Mouse (Mus musculus) heart, postnatal 0 days (tissue): Measurements from ENCODE around the gene Hspbap1. TPM values are rescaled to one million over a fixed set of nuclear protein-coding genes. Genes with fewer than 3 reads are reported as not detected.

Source experiments
- ATAC-seq: fragments of 200-750 bp; cut with Nextera tagmentation; 2 replicates; pipeline ENCODE4 v1.8.0; 2017; ENCODE audit warnings: low read depth, moderate number of reproducible peaks, moderate library complexity; ENCODE audit not compliant: insufficient read depth
- DNase-seq: peaks from one replicate; pipeline ENCODE4 v3.0.0-alpha.2; 2016; ENCODE audit warnings: low spot score
- H3K27ac ChIP-seq: fragments of 300-500 bp; sonication (generic); 2 replicates; pipeline ENCODE4 v1.5.1; 2014; ENCODE audit warnings: low read depth, mild to moderate bottlenecking
- H3K27me3 ChIP-seq: fragments of 300-500 bp; sonication (generic); 2 replicates; pipeline ENCODE4 v1.6.1; 2014; ENCODE audit warnings: low read length, mixed read lengths; ENCODE audit not compliant: control insufficient read depth, insufficient read depth
- H3K36me3 ChIP-seq: fragments of 300-500 bp; sonication (generic); replicated peaks from 2 replicates; pipeline ENCODE4 v1.6.1; 2014; ENCODE audit warnings: low read length, mixed read lengths; ENCODE audit not compliant: control insufficient read depth, insufficient read depth
- H3K4me1 ChIP-seq: fragments of 300-500 bp; sonication (generic); 2 replicates; pipeline ENCODE4 v1.6.1; 2014; ENCODE audit warnings: antibody characterized with exemption; ENCODE audit not compliant: control insufficient read depth, insufficient read depth
- H3K4me2 ChIP-seq: fragments of 300-500 bp; sonication (generic); 2 replicates; pipeline ENCODE4 v1.6.1; 2014; ENCODE audit warnings: low read depth, mild to moderate bottlenecking, low read length, moderate library complexity
- H3K4me3 ChIP-seq: fragments of 300-500 bp; sonication (generic); 2 replicates; pipeline ENCODE4 v1.5.1; 2014; ENCODE audit warnings: low read depth, low read length
- H3K9ac ChIP-seq: fragments of 300-500 bp; sonication (generic); replicated peaks from 2 replicates; pipeline ENCODE4 v1.6.1; 2014; ENCODE audit warnings: low read depth, low read length, mixed read lengths
- H3K9me3 ChIP-seq: fragments of 300-500 bp; sonication (generic); replicated peaks from 2 replicates; pipeline ENCODE4 v1.6.1; 2016; ENCODE audit warnings: low read length; ENCODE audit not compliant: control insufficient read depth
- CTCF ChIP-seq: IDR thresholded peaks from 2 replicates; pipeline ENCODE4 v1.5.1; 2016; ENCODE audit warnings: antibody characterized with exemption, control low read depth, low read depth
- EP300 ChIP-seq: IDR thresholded peaks from 2 replicates; pipeline ENCODE4 v1.6.1; 2016; ENCODE audit warnings: antibody characterized with exemption, low read depth
- WGBS: fragments of 180-500 bp; shearing (Covaris S2); extraction: QIAGEN DNeasy Blood & Tissue Kit; methylation state at CpG from one replicate; pipeline ENCODE4 v1.1.7; 2014; 5-methylcytosine and 5-hydroxymethylcytosine counted together
- polyA plus RNA-seq: library from polyadenylated mRNA; unstranded; fragments of >200 nt; fragmentation: Nextera tagmentation; extraction: Ambion mirVana; gene quantifications from 2 replicates; pipeline ENCODE4 v1.2.1, GENCODE M21; 2015
- total RNA-seq: library from RNA; depleted of rRNA; stranded (reverse); fragments of >200 nt; gene quantifications from 2 replicates; pipeline ENCODE4 v1.2.3, GENCODE M21; 2014; ENCODE audit warnings: low replicate concordance

The Hspbap1 gene
- total and polyA plus RNA-seq, 2 experiments from 2014 or later: 5.0 to 5.5 TPM

DNA sequence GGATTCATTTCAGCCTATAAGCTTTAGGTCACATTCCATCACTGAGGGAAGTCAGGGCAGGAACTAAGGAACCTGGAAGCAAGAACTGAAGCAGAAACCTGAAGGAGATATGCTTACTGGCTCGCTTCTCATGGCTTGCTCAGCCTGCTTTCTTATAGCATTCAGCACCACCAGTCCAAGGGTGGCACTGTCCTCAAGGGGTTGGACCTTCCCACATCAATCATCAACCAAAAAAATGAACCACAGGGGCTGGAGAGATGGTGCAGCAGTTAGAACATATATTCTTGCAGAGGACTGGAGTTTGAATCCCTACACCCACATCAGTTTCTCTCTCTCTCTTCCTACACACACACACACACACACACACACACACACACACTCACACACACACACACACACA, 5.2 kb upstream of the Hspbap1 start:
- ATAC-seq: no peak
- Histone ChIP-seq H3K4me1 (peaks cover 17% of the 10 kb centered on the region), H3K9me3 (no peaks in the 10 kb centered on the region), H3K36me3 (no peaks in the 10 kb centered on the region), H3K9ac (no peak overlapping the region), H3K4me3 (no peak overlapping the region), H3K27me3 (no peaks in the 10 kb centered on the region), H3K27ac (no peak overlapping the region), H3K4me2 (no peak overlapping the region)
- 71% methylated on average over 1 of the region's 1 CpGs for WGBS
- no peak for DNase-seq
- TF ChIP-seq EP300 (no peak), CTCF (no peak)

DNA sequence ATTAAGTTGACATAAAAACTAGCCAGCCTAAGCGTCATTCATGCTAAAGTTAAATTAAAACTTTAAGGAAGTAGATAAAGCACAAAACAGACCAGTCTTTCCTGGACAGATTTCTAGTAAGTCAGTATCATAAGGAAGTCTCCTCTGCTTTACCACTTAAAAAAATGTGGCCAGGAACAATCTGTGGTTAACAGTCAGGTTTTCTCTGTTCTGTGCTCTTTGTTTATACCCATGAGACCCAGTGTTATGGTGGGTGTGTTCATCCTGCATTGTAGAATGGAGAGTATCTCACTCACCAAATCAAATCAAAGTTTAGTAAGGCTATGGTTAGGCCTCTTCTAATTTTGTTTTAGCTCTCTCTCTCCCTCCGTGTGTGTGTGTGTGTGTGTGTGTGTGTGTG, 4.7 kb upstream of the Hspbap1 start:
- 57% methylated on average over 2 of the region's 2 CpGs for WGBS

DNA sequence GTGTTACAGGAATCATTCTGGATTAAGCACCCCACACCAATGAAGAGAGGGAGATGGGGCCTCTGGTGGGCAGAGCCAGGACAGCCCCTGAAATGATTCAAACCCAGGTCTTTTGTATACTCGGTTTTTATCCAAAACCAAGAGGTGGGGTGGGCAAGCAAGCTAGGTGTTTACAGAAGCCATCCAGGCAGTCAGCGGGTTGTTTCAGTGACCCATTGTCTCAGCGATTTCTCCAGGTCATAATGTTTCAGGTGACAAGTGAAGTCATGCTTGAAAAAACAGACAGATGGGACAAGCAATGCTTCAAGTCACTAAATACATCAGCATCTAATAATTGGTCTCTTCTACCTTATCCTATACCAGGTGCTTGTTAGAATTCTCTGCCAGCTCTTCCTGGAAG, 3.8 kb upstream of the Hspbap1 start:
- Histone ChIP-seq H3K27ac (no peak overlapping the region), H3K27me3 (no peaks in the 10 kb centered on the region), H3K4me3 (no peak overlapping the region), H3K4me1 (peaks cover 26% of the 10 kb centered on the region), H3K4me2 (no peak overlapping the region), H3K9me3 (no peaks in the 10 kb centered on the region), H3K9ac (no peak overlapping the region), H3K36me3 (no peaks in the 10 kb centered on the region)
- DNase-seq (no peak), ATAC-seq (no peak)
- 85% methylated on average over 3 of the region's 3 CpGs for WGBS
- TF ChIP-seq EP300 (no peak), CTCF (no peak)

More for the DNA sequence above, 4.7 kb upstream of the Hspbap1 start:
- H3K4me3 ChIP-seq: no peak overlapping the region
- H3K27ac ChIP-seq: no peak overlapping the region
- no peak overlapping the region for H3K9ac ChIP-seq
- H3K36me3 ChIP-seq: no peaks in the 10 kb centered on the region
- H3K27me3 ChIP-seq: no peaks in the 10 kb centered on the region
- no peak for ATAC-seq
- no peaks in the 10 kb centered on the region for H3K9me3 ChIP-seq
- no peak for DNase-seq
- peaks cover 17% of the 10 kb centered on the region for H3K4me1 ChIP-seq
- TF ChIP-seq CTCF (no peak), EP300 (no peak)
- no peak overlapping the region for H3K4me2 ChIP-seq

- Histone ChIP-seq H3K9ac (peak overlapping the region; percentile 89), H3K36me3 (no peaks in the 10 kb centered on the region), H3K4me2 (peak overlapping the region; percentile 88), H3K27ac (peak overlapping the region; percentile 74; the same call in 1 of the 2 replicates), H3K4me1 (peaks cover 26% of the 10 kb centered on the region), H3K9me3 (no peaks in the 10 kb centered on the region), H3K4me3 (peak overlapping the region; percentile 78), H3K27me3 (no peaks in the 10 kb centered on the region)
- no peak for TF ChIP-seq EP300
- TF ChIP-seq CTCF: no peak
- WGBS: 25% methylated on average over 6 of the region's 6 CpGs
- no peak for ATAC-seq
- DNase-seq: no peak
Observed at GRCm38 (mm10) chr16:35768469-35768784, 1.7 kb upstream of the Hspbap1 start.

DNA sequence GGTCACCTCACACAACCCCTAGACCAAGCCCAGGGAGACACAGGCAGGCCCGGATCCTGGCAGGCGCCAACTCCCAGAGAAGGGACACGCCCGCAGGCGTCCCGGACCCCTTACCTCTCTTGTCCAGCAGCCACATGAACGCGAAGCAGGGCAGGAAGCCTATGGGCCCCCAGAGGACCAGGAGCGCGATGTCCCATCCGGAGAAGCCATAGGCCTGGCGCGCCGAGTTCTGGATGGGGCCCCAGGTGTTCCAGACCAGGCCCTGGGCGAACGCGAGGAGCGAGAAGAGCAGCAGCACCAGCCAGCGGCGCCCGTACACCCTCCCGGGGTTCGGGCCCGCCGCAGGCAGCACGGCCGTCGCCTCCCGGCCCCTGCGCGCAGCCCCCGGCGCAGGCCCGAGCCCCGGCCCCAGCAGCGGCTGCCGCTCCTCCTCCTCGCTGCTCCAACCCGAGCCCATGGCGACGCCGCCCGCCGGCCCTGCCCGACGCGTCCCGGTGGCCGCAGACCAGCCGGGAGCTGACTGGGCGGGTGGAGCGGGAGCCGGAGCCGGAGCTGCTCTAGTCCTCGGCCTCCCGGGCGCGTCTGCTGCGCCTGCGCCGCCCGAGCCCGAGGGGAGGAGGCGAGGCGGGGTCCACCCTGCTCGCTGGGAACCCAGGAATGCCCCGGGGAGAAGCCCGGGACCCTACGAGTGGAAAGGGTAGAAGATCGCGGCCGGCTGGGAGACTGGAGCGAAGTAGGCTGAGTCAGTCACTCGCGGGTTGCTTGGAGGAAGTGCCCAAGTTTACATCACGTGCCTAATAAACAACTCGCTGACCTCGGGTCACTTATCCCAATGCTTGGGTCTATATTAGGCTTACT, 1.2 kb upstream of the Hspbap1 start, which contains the start of gene Dirc2:
Dirc2 (minus strand) TSS at position 572 of the 858 bp plus-strand sequence.
- under 1% methylated on average over 78 of the region's 78 CpGs for WGBS
- peak; percentile 84 for ATAC-seq

More for the DNA sequence above, 1.2 kb upstream of the Hspbap1 start, which contains the start of gene Dirc2:
- Histone ChIP-seq H3K27ac (peak within 1 kb of the TSS; percentile 74), H3K4me1 (peaks cover 23% of the 10 kb centered on the region), H3K4me2 (peak within 1 kb of the TSS; percentile 88), H3K36me3 (no peaks in the 10 kb centered on the region), H3K4me3 (peak within 1 kb of the TSS; percentile 78), H3K27me3 (no peaks in the 10 kb centered on the region), H3K9me3 (no peaks in the 10 kb centered on the region), H3K9ac (peak within 1 kb of the TSS; percentile 89)
- peak; percentile 55 for DNase-seq
- TF ChIP-seq EP300 (no peak), CTCF (no peak)
